Mouse (Mus musculus): ENCODE measurements around the gene Cyp1a1.
A peak's percentile ranks its signal among the peaks of the same experiment; 100 is the strongest.

Gene Cyp1a1

GRCm38 (mm10) chr9:57708068-57708719 is 20.5 kb downstream of the Cyp1a1 start, which contains the start of gene Edc3:
TSS of gene Edc3 (plus strand) at chr9:57708540.
- peak; percentile 94 for DNase-seq

- DNase-seq: peak; percentile 66
Observed at GRCm38 (mm10) chr9:57708720-57709274, 21.1 kb downstream of the Cyp1a1 start.

GRCm38 (mm10) chr9:57710214-57710613 is 22.5 kb downstream of the Cyp1a1 start:
- DNase-seq: peak; percentile 34

- no peak for DNase-seq
Observed at GRCm38 (mm10) chr9:57712194-57712593, 24.5 kb downstream of the Cyp1a1 start.

- DNase-seq: no peak
Observed at GRCm38 (mm10) chr9:57718408-57718807, 30.7 kb downstream of the Cyp1a1 start.

GRCm38 (mm10) chr9:57720736-57721135 is 33.0 kb downstream of the Cyp1a1 start:
- no peak for DNase-seq

- no peak for DNase-seq
Observed at GRCm38 (mm10) chr9:57722371-57722770, 34.6 kb downstream of the Cyp1a1 start.

- DNase-seq: no peak
Observed at GRCm38 (mm10) chr9:57723315-57723715, 35.6 kb downstream of the Cyp1a1 start.

GRCm38 (mm10) chr9:57723796-57724195 is 36.1 kb downstream of the Cyp1a1 start:
- no peak for DNase-seq

GRCm38 (mm10) chr9:57724701-57725100 is 37.0 kb downstream of the Cyp1a1 start:
- DNase-seq: no peak

- DNase-seq: peak; percentile 25
Observed at GRCm38 (mm10) chr9:57728312-57728711, 40.6 kb downstream of the Cyp1a1 start.

GRCm38 (mm10) chr9:57733606-57734005 is 45.9 kb downstream of the Cyp1a1 start:
- DNase-seq: no peak

- no peak for DNase-seq
Observed at GRCm38 (mm10) chr9:57739863-57740262, 52.1 kb downstream of the Cyp1a1 start.

GRCm38 (mm10) chr9:57744462-57745091 is 56.8 kb downstream of the Cyp1a1 start:
- DNase-seq: peak; percentile 51

- DNase-seq: no peak
Observed at GRCm38 (mm10) chr9:57747067-57747466, 59.3 kb downstream of the Cyp1a1 start.

GRCm38 (mm10) chr9:57748137-57748536 is 60.4 kb downstream of the Cyp1a1 start:
- peak; percentile 4 for DNase-seq

- no peak for DNase-seq
Observed at GRCm38 (mm10) chr9:57748831-57749230, 61.1 kb downstream of the Cyp1a1 start.

GRCm38 (mm10) chr9:57750901-57751300 is 63.2 kb downstream of the Cyp1a1 start:
- peak; percentile 5 for DNase-seq
